19 mouse cellular contexts compared by ENCODE assay signal in genomic region chr8:11344459-11344858, GRCm38 (mm10). TPM values are rescaled to one million over a fixed set of nuclear protein-coding genes. Genes with fewer than 3 reads are reported as not detected.
DNase-seq lines count a peak whose midpoint lies in the region; ATAC-seq and TF ChIP-seq lines count a peak whose summit lies in the region.
"Had no signal": no experiment of that assay in that cellular context is flagged by ENCODE, and none has a peak within 500 bp of the region (broad histone marks: within the 10 kb centered on the region; RNA-seq: fewer than 3 reads in every experiment).

No protein-coding gene starts in this region.

- no peak for DNase-seq in heart, postnatal 0 days (ENCODE audit: low spot score)
- no peak for DNase-seq in heart, postnatal 25 days (ENCODE audit: low spot score)
- no peak for DNase-seq in kidney, postnatal 0 days (ENCODE audit: low spot score)
- DNase-seq in kidney, postnatal 4 days, result no peak
- DNase-seq in lung, postnatal 0 days (ENCODE audit: low spot score), result no peak
- DNase-seq in lung, adult 2 months, result no peak
- DNase-seq in kidney, postnatal 36 days, result peak; percentile 53 to 71
- DNase-seq: adrenal gland, postnatal 10 days; cerebellum, adult 11-12 months; cerebellum, adult 9-10 months; cerebellum, postnatal 25 days; gastrocnemius, postnatal 14 days; heart, adult 2 months; heart, postnatal 36 days had no signal

- no peaks in the 10 kb centered on the region for H3K27me3 ChIP-seq in heart, postnatal 0 days (ENCODE audit: control insufficient read depth, insufficient read depth, low read length)
- H3K27me3 ChIP-seq in kidney, postnatal 0 days (ENCODE audit: insufficient read depth, low read length), result no peaks in the 10 kb centered on the region
- no peaks in the 10 kb centered on the region for H3K27me3 ChIP-seq in lung, postnatal 0 days (replicated peaks; ENCODE audit: insufficient read depth, low read length)
- H3K27me3 ChIP-seq: embryonic facial prominence, embryonic 12.5 days; forebrain, embryonic 15.5 days; heart, embryonic 15.5 days had no signal

- no peak for ATAC-seq in heart, postnatal 0 days (ENCODE audit: insufficient read depth, low read depth)
- no peak for ATAC-seq in kidney, postnatal 0 days (replicated peaks; ENCODE audit: low FRiP score, low read depth)
- ATAC-seq in lung, postnatal 0 days, result peak; percentile 60
- ATAC-seq: forebrain, embryonic 15.5 days had no signal

- TF ChIP-seq EP300 in heart, postnatal 0 days (IDR thresholded peaks at IDR 0.05; ENCODE audit: low read depth), result no peak
- TF ChIP-seq EP300 in lung, postnatal 0 days (IDR thresholded peaks at IDR 0.05), result peak; percentile 100

- H3K4me2 ChIP-seq in heart, postnatal 0 days (ENCODE audit: low read depth, low read length), result no peak overlapping the region
- no peak overlapping the region for H3K4me2 ChIP-seq in kidney, postnatal 0 days (ENCODE audit: low read length)
- no peak overlapping the region for H3K4me2 ChIP-seq in lung, postnatal 0 days (replicated peaks; ENCODE audit: low read depth, low read length)
- H3K4me2 ChIP-seq: embryonic facial prominence, embryonic 12.5 days; forebrain, embryonic 15.5 days; heart, embryonic 11.5 days; heart, embryonic 15.5 days had no signal

- intact Hi-C loops in heart, postnatal 25 days (cut with DNase I), result loop anchor here (2.0 kb wide), 1 partner anchor 18 kb away; no protein-coding TSS in a partner anchor

- H3K27ac ChIP-seq in heart, postnatal 0 days (ENCODE audit: low read depth), result peak overlapping the region; percentile 16; the same call in 1 of the 2 replicates
- peak overlapping the region; percentile 54; the same call in 1 of the 2 replicates for H3K27ac ChIP-seq in kidney, postnatal 0 days
- H3K27ac ChIP-seq in lung, postnatal 0 days (ENCODE audit: low read length), result peak overlapping the region; percentile 85
- H3K27ac ChIP-seq: embryonic facial prominence, embryonic 12.5 days; forebrain, embryonic 15.5 days; heart, adult 2 months; heart, embryonic 15.5 days had no signal

- H3K9ac ChIP-seq in heart, postnatal 0 days (replicated peaks; ENCODE audit: low read depth, low read length), result no peak overlapping the region
- no peak overlapping the region for H3K9ac ChIP-seq in kidney, postnatal 0 days (ENCODE audit: low read depth, low read length)
- no peak overlapping the region for H3K9ac ChIP-seq in lung, postnatal 0 days (replicated peaks; ENCODE audit: low read depth)
- H3K9ac ChIP-seq: embryonic facial prominence, embryonic 12.5 days; forebrain, embryonic 15.5 days; heart, embryonic 15.5 days had no signal

- no peaks in the 10 kb centered on the region for H3K9me3 ChIP-seq in heart, postnatal 0 days (replicated peaks; ENCODE audit: control insufficient read depth, low read length)
- no peaks in the 10 kb centered on the region for H3K9me3 ChIP-seq in kidney, postnatal 0 days (replicated peaks; ENCODE audit: low read length)
- no peaks in the 10 kb centered on the region for H3K9me3 ChIP-seq in lung, postnatal 0 days (ENCODE audit: low read length)
- H3K9me3 ChIP-seq: embryonic facial prominence, embryonic 12.5 days; forebrain, embryonic 15.5 days; heart, embryonic 15.5 days had no signal

- TF ChIP-seq CTCF in heart, postnatal 0 days (IDR thresholded peaks at IDR 0.05; ENCODE audit: low read depth), result no peak
- TF ChIP-seq CTCF in kidney, postnatal 0 days (IDR thresholded peaks at IDR 0.05; ENCODE audit: low read depth), result no peak
- no peak for TF ChIP-seq CTCF in lung, postnatal 0 days (IDR thresholded peaks at IDR 0.05)
- no peak for TF ChIP-seq CTCF in lung, adult 2 months (IDR thresholded peaks at IDR 0.05; ENCODE audit: insufficient read depth, low read length)

- 57% methylated on average over 9 of the region's 9 CpGs for WGBS in heart, postnatal 0 days
- WGBS in kidney, postnatal 0 days, result 71% methylated on average over 9 of the region's 9 CpGs
- WGBS in lung, postnatal 0 days, result 44% methylated on average over 9 of the region's 9 CpGs
- WGBS in lung, adult 2 months, result 58% methylated on average over 9 of the region's 9 CpGs

- peaks cover 78% of the 10 kb centered on the region for H3K4me1 ChIP-seq in heart, postnatal 0 days (ENCODE audit: control insufficient read depth, insufficient read depth)
- H3K4me1 ChIP-seq in kidney, postnatal 0 days (replicated peaks; ENCODE audit: insufficient read depth, low read length), result peaks cover 35% of the 10 kb centered on the region
- H3K4me1 ChIP-seq in lung, postnatal 0 days (ENCODE audit: insufficient read depth, low read depth, low read length), result peaks cover 50% of the 10 kb centered on the region
- H3K4me1 ChIP-seq in lung, adult 2 months (ENCODE audit: control insufficient read depth, insufficient read depth, low read length), result peaks cover 49% of the 10 kb centered on the region
- H3K4me1 ChIP-seq: forebrain, embryonic 15.5 days had no signal

- H3K4me3 ChIP-seq in heart, postnatal 0 days (ENCODE audit: low read depth, low read length), result no peak overlapping the region
- no peak overlapping the region for H3K4me3 ChIP-seq in kidney, postnatal 0 days (replicated peaks; ENCODE audit: low read depth, low read length)
- H3K4me3 ChIP-seq in lung, postnatal 0 days (ENCODE audit: low read depth, low read length), result no peak overlapping the region
- H3K4me3 ChIP-seq in lung, adult 2 months (replicated peaks; ENCODE audit: extremely low read depth, low read depth, low read length), result no peak overlapping the region
- H3K4me3 ChIP-seq: embryonic facial prominence, embryonic 12.5 days; forebrain, embryonic 15.5 days; heart, adult 2 months; heart, embryonic 15.5 days had no signal

- TF ChIP-seq POLR2A in lung, adult 2 months (IDR thresholded peaks at IDR 0.05; ENCODE audit: borderline replicate concordance, extremely low read depth, low read depth, low read length), result no peak

- no peaks in the 10 kb centered on the region for H3K36me3 ChIP-seq in heart, postnatal 0 days (replicated peaks; ENCODE audit: control insufficient read depth, insufficient read depth, low read length)
- no peaks in the 10 kb centered on the region for H3K36me3 ChIP-seq in kidney, postnatal 0 days (ENCODE audit: insufficient read depth, low read length)
- no peaks in the 10 kb centered on the region for H3K36me3 ChIP-seq in lung, postnatal 0 days (ENCODE audit: insufficient read depth, low read length)
- H3K36me3 ChIP-seq: embryonic facial prominence, embryonic 12.5 days; forebrain, embryonic 15.5 days; heart, embryonic 15.5 days had no signal

RNA-seq across cellular contexts. Expression of gene Col4a1, which starts 31.8 kb away (rescaled TPM):
- 921 and 1,061 TPM in 2 replicates for total RNA-seq in heart, postnatal 0 days (2014; rRNA removed; ENCODE audit: low replicate concordance)
- 163 and 191 TPM in 2 replicates for polyA plus RNA-seq in heart, postnatal 0 days (2015; fragmentation: Nextera tagmentation; extraction: Ambion mirVana)
- total RNA-seq in heart, postnatal 25 days (2021), result 100 to 1,000 TPM; 537 to 622 TPM
- 305 and 310 TPM in 2 replicates for polyA plus RNA-seq in kidney, postnatal 0 days (2015; fragmentation: Nextera tagmentation; extraction: Ambion mirVana)
- polyA plus RNA-seq in lung, postnatal 0 days (2015; fragmentation: Nextera tagmentation; extraction: Ambion mirVana), result 346 and 376 TPM in 2 replicates
- polyA plus RNA-seq in lung, adult 2 months (2012; rRNA removed), result 556 and 580 TPM in 2 replicates
- total RNA-seq: MEL had no signal

RNA-seq across cellular contexts. Expression of gene Col4a2, which starts 31.9 kb away (rescaled TPM):
- 315 and 329 TPM in 2 replicates for total RNA-seq in heart, postnatal 0 days (2014; rRNA removed; ENCODE audit: low replicate concordance)
- polyA plus RNA-seq in heart, postnatal 0 days (2015; fragmentation: Nextera tagmentation; extraction: Ambion mirVana), result 87.7 and 98.5 TPM in 2 replicates
- 100 to 1,000 TPM; 292 to 338 TPM for total RNA-seq in heart, postnatal 25 days (2021)
- 139 and 140 TPM in 2 replicates for polyA plus RNA-seq in kidney, postnatal 0 days (2015; fragmentation: Nextera tagmentation; extraction: Ambion mirVana)
- 183 and 189 TPM in 2 replicates for polyA plus RNA-seq in lung, postnatal 0 days (2015; fragmentation: Nextera tagmentation; extraction: Ambion mirVana)
- 219 and 237 TPM in 2 replicates for polyA plus RNA-seq in lung, adult 2 months (2012; rRNA removed)

Comparison
In these comparisons a context has a peak if more than half of its experiments do, and no peak if none do; other contexts are left out.
1. DNase-seq: peak in kidney, postnatal 36 days (2 of 2); none in heart, postnatal 0 days (single experiment), heart, postnatal 25 days (single experiment), kidney, postnatal 0 days (single experiment), kidney, postnatal 4 days (0 of 2), lung, postnatal 0 days (single experiment) and lung, adult 2 months (single experiment).
2. H3K27ac ChIP-seq: peak in every context shown above with its lines; median percentile 85 in lung, postnatal 0 days; 54 in kidney, postnatal 0 days; 16 in heart, postnatal 0 days.